Comparison of ENCODE assay signal across 12 mouse cellular contexts in the genomic region with DNA sequence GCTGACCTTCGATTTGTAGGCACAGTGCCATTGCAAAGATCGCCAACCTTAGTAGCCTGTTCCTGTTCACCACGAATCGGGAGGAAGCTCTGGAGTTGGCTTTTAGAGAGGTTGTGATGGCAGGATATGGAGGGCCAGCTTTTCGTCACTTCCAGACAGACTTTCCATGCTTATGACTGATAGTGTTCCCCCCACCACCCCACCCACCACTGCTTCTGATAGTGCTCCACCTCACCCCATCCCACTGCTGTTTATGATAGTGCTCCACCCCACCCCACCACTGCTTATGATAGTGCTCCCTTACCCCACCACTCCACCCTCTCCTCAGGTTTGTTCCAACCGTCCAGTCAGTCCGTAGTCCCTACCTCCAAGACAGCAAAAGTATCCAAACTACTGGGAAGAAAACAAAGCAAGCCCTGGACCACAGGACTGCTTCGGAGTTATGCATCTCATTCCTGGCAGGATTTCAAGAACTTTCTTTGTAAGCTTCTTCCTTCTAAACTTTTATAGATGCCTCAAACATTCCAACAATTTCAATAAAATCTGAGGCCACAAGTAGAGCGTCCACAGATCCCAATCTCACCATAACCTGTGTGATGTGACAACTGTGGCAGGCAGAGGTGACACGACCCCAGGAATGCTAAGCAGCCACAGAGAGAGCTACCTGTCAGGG. TPM values are rescaled to one million over a fixed set of nuclear protein-coding genes. Genes with fewer than 3 reads are reported as not detected.
DNase-seq lines count a peak whose midpoint lies in the region; ATAC-seq and TF ChIP-seq lines count a peak whose summit lies in the region.
"Had no signal": no experiment of that assay in that cellular context is flagged by ENCODE, and none has a peak within 500 bp of the region (broad histone marks: within the 10 kb centered on the region; RNA-seq: fewer than 3 reads in every experiment).

No protein-coding gene starts in this region.

- H3K4me2 ChIP-seq in kidney, postnatal 0 days (ENCODE audit: low read length): no peak overlapping the region

- H3K4me1 ChIP-seq in kidney, postnatal 0 days (replicated peaks; ENCODE audit: insufficient read depth, low read length): no peaks in the 10 kb centered on the region
- H3K4me1 ChIP-seq in bone marrow, adult 2 months (ENCODE audit: control insufficient read depth, insufficient read depth, low read length): no peaks in the 10 kb centered on the region; the same call in 1 of the 2 replicates
- peaks cover 54% of the 10 kb centered on the region for H3K4me1 ChIP-seq in erythroblast, embryonic 14.5 days (ENCODE audit: control insufficient read depth)
- H3K4me1 ChIP-seq: hindbrain, embryonic 10.5 days had no signal

- H3K36me3 ChIP-seq in kidney, postnatal 0 days (ENCODE audit: insufficient read depth, low read length): no peaks in the 10 kb centered on the region
- peaks cover 53% of the 10 kb centered on the region for H3K36me3 ChIP-seq in erythroblast, embryonic 14.5 days (ENCODE audit: control insufficient read depth)
- H3K36me3 ChIP-seq: hindbrain, embryonic 10.5 days had no signal

- no peak for TF ChIP-seq CTCF in kidney, postnatal 0 days (IDR thresholded peaks at IDR 0.05; ENCODE audit: low read depth)
- TF ChIP-seq CTCF in bone marrow, adult 2 months (IDR thresholded peaks at IDR 0.05; ENCODE audit: control insufficient read depth, insufficient read depth, low read length): no peak

- no peak overlapping the region for H3K27ac ChIP-seq in kidney, postnatal 0 days
- H3K27ac ChIP-seq in bone marrow, adult 2 months (ENCODE audit: control insufficient read depth, insufficient read depth, low read depth, low read length, poor library complexity): peak overlapping the region; percentile 84
- H3K27ac ChIP-seq: hindbrain, embryonic 10.5 days had no signal

- H3K9me3 ChIP-seq in kidney, postnatal 0 days (replicated peaks; ENCODE audit: low read length): no peaks in the 10 kb centered on the region
- no peaks in the 10 kb centered on the region for H3K9me3 ChIP-seq in erythroblast, embryonic 14.5 days (ENCODE audit: control insufficient read depth, low read length)
- H3K9me3 ChIP-seq: hindbrain, embryonic 10.5 days had no signal

- no peak overlapping the region for H3K4me3 ChIP-seq in kidney, postnatal 0 days (replicated peaks; ENCODE audit: low read depth, low read length)
- H3K4me3 ChIP-seq in bone marrow, adult 2 months (replicated peaks; ENCODE audit: control insufficient read depth, low read depth, low read length): peak overlapping the region; percentile 79
- H3K4me3 ChIP-seq in erythroblast, embryonic 14.5 days (replicated peaks): peak overlapping the region; percentile 77
- H3K4me3 ChIP-seq: hindbrain, embryonic 10.5 days; myocyte had no signal

- peak; percentile 15 for DNase-seq in kidney, postnatal 0 days (ENCODE audit: low spot score)
- DNase-seq in kidney, adult 9 months: no peak
- DNase-seq in thymus, adult 18-20 months: no peak
- DNase-seq in adrenal gland, postnatal 4 days (ENCODE audit: low spot score in 2 of 2): no peak
- no peak for DNase-seq in left cerebral cortex, adult 18-20 months (ENCODE audit: low spot score in 2 of 2)
- DNase-seq: kidney, adult 8-10 months had no signal

- WGBS in kidney, postnatal 0 days: 59% methylated on average over 10 of the region's 10 CpGs
- WGBS in bone marrow, adult 2 months: 59% methylated on average over 10 of the region's 10 CpGs

- peak; percentile 56; the same call in 1 of the 2 replicates for TF ChIP-seq POLR2A in bone marrow, adult 2 months (IDR thresholded peaks at IDR 0.05; ENCODE audit: borderline replicate concordance, control insufficient read depth, low read depth, low read length)

- H3K27me3 ChIP-seq in kidney, postnatal 0 days (ENCODE audit: insufficient read depth, low read length): no peaks in the 10 kb centered on the region
- H3K27me3 ChIP-seq in erythroblast, embryonic 14.5 days (ENCODE audit: control insufficient read depth): no peaks in the 10 kb centered on the region
- H3K27me3 ChIP-seq: CH12.LX had no signal

- no peak overlapping the region for H3K9ac ChIP-seq in kidney, postnatal 0 days (ENCODE audit: low read depth, low read length)

- no peak for ATAC-seq in kidney, postnatal 0 days (replicated peaks; ENCODE audit: low FRiP score, low read depth)
- ATAC-seq in megakaryocyte progenitor cell, adult 5-6 weeks (replicated peaks; ENCODE audit: poor library complexity): peak; percentile 66

RNA-seq across cellular contexts. Expression of gene Nxpe2, which starts 12.4 kb away (rescaled TPM):
- 0.87 and 2.1 TPM in 2 replicates for polyA plus RNA-seq in kidney, postnatal 0 days (2015; fragmentation: Nextera tagmentation; extraction: Ambion mirVana)
- polyA plus RNA-seq in bone marrow, adult 2 months (2011; ENCODE audit: insufficient read depth, insufficient read length, low replicate concordance, missing spikeins): 81.3 and 120 TPM in 2 replicates
- 4.8 and 8.0 TPM in 2 replicates for polyA plus RNA-seq in erythroblast, embryonic 14.5 days (2012)
- total RNA-seq in megakaryocyte progenitor cell, adult 5-6 weeks (2015): 18.0 and 28.6 TPM in 2 replicates
- total RNA-seq in megakaryocyte progenitor cell, adult 5-6 weeks (2017): 15.1 and 31.6 TPM in 2 replicates
- total RNA-seq in adrenal gland, postnatal 4 days (2021): 1 to 10 TPM; 6.3 to 9.2 TPM
- total RNA-seq in left cerebral cortex, adult 18-20 months (2021): under 1 TPM; 0.19 to 0.35 TPM
- polyA plus RNA-seq: myocyte had no signal

Comparison
In these comparisons a context has a peak if more than half of its experiments do, and no peak if none do; other contexts are left out.
1. RNA of gene Nxpe2, which starts 12.4 kb away (total RNA-seq): 15.1 to 31.6 TPM in megakaryocyte progenitor cell, adult 5-6 weeks and 6.3 to 9.2 TPM in adrenal gland, postnatal 4 days; 0.19 to 0.35 TPM in left cerebral cortex, adult 18-20 months; every median in the first group is over 4 times any median in the second.